Mouse (Mus musculus): ENCODE results near the gene Ranbp17.
"Not testable (repeated sequence)": the region's sequence is repeated elsewhere in the genome, so short reads cannot be mapped to it uniquely, and the experiment has no call there.

Gene Ranbp17

DNA sequence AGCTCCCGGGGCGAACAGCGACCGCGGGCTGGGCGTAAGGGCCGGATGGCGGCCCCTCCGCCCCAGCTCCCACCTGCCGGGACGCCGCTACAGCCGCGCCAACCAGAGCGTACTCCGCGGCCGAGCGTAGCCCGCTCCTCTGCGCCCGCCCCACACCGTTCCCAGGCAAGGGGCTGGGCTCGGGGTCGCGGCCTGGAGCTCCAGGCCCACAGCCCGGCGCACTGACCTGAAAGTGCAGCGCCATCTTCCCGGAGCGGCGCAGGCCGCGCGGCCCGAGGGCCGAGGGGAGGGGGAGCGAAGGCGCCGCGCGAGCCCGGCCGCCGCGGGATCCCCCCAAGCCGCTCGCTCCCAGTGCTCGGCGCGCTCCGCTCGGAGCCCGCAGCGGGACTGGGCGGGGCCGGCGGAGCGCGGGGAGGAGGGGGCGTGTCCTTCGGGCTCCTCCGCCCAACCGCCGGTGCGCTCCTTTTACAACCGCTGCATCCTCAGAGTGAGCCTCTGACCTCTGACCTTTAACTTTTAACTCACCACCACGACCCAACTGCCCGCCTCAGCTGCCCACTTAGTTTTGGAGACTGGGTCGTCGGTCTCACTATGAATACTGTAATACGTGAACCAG is at the start of gene Ranbp17:
Gene Ranbp17, minus strand, starts transcription at position 371 of the 616 bp plus-strand sequence.
- DNase-seq (ENCODE audit: low spot score in 2 of 2) = peak in 1 of 2 experiments; percentile 4

DNA sequence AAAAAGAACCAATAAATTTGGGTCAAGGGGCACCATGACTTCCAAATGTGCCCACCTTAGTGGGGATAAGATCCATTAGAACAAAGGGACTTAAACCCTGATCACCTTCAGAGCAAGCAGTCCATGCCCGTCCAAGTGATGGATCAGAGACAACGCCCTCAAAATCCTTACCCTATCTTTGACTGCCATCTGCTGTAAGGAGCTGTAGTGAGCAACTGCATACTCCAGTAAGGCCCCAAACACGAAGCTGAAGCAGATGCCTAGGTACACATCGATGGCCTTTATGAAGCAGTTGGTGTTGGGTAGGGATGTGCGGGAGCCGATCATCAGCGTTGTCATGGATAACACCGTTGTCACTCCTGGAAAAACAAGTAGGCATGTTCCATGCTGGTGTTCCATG is 40.6 kb upstream of the Ranbp17 start:
- DNase-seq (ENCODE audit: low spot score in 2 of 2) = no peak

DNA sequence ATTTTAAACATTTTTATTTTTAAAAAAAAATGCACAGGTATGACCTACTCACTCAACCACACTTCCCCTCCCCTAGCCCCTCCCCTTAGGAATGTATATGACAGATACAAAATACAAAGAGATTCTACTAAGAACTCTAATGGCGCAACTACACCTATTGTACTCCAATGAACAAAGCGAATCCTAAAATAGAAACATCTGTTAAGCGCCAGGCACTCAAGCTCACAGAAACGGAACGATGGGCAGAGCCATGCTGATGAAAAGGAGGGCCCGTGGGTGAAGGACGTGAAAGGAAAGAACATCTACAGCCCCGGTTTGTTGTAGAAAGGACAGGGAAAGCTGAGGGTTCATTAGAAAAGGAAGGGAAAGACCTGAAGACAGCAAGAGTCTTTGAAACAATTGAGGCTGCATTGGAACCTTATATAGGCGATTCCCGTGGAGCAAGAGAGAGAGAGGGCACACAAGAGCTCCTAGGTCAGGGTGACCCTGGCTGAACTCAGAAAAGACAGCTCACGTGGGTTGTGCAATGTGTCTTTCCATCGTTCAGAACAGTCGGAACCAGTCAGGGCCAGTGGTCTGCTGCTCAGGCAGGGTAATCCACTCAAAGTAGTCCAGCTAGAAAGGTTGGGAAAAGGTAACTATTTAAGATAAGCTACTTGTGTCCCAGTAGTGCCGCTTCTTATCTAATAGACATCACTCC is 37.5 kb upstream of the Ranbp17 start:
- DNase-seq (ENCODE audit: low spot score in 2 of 2) = no peak

DNA sequence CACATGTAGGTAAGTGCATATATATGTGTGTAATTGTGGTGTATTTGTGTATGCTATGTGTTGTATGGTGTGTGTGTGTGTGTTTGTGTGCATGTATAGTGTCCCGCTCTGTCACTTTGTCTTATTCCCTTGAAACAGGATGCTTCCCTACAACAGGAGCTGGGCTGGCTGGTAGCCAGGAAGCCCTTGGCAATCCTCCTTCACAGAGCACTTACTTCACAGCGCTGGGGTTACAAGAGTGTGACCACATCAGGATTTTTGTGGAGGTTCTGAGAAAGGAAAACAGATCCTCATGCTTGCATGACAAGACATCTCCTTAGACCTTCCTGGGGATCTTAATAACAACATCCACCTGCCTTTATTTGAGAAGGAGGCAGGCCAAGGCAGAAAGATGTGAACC is 33.8 kb upstream of the Ranbp17 start:
- no peak for DNase-seq (ENCODE audit: low spot score in 2 of 2)

DNA sequence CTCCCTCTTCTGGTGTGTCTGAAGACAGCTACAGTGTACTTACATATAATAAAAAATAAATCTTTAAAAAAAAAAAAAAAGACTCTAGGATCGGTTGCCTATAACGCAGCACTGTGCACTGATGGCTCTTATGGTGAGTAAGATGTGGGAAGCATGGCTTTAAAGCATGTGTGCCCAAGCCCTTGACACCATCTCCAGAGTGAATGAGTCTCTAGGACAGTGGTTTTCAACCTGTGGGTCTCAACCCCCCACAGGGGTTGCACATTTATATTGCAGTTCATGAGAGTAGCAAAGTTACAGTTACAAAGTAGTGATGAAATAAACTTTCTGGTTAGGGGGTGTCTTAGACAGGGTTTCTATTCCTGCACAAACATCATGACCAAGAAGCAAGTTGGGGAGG is 31.4 kb upstream of the Ranbp17 start:
- DNase-seq (ENCODE audit: low spot score in 2 of 2) = no peak

DNA sequence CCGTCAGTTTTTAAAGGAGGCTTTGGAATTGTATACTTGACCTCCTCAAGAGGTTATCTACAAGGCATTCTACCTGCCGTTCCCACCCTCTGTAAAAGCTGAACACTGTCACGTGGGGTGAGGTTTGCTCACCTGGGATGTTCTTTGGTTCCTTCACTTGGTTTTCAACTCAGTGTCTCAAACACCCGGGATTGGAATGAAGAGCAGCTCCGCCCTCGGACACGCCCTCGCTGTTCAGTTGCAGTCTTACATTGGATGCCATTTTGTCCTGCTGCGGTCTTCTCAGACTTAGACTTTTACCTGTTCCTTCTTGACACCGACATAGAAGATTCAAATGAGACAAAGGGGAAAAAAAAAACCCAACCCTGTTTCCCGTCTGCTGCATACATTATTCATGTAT is 30.6 kb upstream of the Ranbp17 start:
- no peak for DNase-seq (ENCODE audit: low spot score in 2 of 2)

DNA sequence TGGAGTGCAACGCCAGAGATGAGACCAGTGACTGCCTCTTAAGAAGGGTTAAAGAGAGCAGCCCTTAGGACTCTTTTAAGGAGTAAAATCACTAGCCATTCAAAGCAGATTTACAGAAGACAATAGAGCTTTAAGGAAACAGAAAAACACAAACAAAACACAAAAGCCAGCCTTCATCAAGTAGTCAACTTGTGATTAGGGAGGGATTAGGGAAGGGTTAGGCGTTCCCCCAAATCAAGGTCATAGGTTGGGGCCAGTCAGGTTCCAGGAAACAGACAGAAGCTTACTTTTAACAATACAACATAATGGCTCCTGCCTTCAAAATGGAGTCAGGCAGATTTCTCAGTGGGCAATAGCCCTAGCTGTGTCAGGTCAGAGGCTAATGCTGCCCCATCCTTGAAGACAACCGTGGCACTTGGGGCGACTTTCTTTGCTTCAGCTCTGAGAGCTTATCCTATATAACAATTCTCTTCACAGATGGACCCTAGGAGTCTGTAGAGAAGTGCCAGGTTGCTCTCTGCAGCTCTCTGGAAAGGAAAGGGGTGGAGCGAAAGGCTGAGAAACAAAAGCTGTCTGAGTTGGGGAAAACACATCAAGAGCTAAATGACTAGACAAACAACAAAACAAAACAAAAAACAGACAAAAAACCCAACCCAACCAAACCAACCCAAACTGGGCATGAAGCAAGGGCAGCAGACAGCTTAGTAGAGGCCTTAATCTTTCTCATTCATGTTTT is 24.0 kb upstream of the Ranbp17 start:
- DNase-seq (ENCODE audit: low spot score in 2 of 2) = no peak

DNA sequence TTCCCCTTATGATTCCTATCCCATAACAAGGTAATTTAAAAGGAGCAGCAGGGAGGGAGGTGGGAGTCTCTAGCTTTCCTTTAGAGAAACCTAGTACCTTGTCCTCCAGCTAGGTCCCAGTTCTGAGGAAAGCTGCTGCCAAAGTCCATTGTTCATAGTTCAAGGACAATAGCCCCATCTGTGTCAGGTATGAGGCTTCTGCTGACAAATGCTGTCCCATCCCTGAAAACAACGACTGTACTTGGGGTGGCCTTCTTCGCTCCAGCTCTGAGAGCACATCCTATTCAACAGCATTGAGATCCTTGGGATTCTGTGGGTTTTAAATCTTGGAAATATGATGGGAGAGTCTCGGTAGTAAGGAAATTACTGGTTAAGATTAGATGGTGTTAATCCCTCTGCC is 23.1 kb upstream of the Ranbp17 start:
- no peak for DNase-seq (ENCODE audit: low spot score in 2 of 2)

DNA sequence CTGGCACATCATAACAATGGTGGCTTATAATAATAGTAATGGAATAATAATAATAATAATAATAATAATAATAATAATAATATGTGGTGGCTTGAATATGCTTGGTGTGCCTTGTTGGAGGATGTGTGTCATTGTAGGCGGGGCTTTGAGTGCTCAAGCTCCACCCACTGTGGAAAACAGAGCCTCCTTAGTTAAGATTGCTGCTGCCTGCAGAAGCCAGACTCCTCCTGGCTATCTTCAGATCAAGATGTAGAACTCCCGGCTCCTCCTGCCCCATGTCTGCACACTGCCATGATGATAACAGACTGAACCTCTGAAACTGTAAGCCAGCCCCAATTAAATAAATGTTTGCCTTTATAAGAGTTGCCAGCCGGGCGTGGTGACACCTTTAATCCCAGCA is 21.0 kb upstream of the Ranbp17 start:
- no peak for DNase-seq (ENCODE audit: low spot score in 2 of 2)

DNA sequence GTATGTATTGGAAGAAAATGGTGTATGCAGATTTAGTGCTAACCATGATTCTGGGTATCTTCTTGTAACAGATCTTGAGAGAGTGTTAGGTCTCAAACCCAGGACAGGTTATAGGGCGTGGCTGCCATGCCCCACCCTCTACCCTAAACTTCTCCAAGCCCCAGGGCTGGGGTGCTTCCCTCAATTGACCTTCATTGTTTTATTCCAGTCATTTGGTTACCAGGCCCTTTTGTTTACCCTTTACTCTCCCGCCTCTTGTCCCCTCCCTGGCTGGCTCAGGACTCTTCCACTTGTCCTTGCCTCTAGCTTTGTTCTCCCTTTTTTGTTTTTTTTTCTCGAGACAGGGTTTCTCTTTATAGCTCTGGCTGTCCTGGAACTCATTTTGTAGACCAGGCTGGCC is 20.0 kb upstream of the Ranbp17 start:
- DNase-seq (ENCODE audit: low spot score in 2 of 2) = no peak

DNA sequence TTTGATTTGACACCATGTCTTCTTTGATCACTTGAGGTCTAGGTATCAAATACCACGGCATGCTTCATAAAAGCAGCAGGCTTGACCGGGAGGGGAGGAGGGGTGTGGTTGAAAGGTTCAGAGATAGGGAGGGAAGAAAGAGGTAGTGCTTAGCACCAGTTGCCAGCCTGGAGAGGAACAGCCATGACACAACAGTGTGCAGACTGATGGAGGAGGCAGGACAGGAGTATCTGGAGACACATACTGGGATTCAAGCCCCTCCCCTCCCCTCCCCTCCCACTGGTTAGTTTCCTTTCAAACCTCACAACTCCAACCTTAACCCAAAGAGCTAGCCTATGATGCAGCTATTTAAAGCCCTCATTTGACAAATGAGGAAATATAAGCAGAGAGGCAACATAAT is 16.0 kb upstream of the Ranbp17 start:
- DNase-seq (ENCODE audit: low spot score in 2 of 2) = no peak

DNA sequence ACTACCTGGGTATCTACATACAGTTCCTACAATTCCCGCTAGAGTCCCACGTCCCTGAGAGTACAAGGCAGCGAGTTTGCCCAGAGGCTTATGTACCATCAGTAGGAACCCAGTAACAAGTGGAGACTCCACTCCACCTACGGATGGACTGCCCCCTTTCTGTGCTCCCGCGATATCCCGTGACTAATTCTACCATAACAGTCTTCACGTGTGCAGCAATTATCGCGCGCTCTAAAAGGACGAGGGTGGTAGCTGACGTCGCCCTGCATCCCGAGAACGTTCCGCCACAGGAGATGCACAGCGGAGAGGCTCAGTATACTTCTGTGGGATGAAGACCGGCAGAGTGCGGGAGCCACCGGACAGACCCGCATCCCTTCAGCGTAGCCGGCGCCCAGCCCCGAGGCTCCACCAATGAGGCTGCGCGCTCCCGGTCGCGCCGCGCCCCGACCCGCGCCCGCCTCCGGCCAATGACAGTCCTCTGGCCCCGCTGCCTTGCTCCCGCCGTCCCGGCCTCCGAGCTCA is 631 bp downstream of the Ranbp17 start:
- DNase-seq (ENCODE audit: low spot score in 2 of 2) = peak; percentile 2 to 21

DNA sequence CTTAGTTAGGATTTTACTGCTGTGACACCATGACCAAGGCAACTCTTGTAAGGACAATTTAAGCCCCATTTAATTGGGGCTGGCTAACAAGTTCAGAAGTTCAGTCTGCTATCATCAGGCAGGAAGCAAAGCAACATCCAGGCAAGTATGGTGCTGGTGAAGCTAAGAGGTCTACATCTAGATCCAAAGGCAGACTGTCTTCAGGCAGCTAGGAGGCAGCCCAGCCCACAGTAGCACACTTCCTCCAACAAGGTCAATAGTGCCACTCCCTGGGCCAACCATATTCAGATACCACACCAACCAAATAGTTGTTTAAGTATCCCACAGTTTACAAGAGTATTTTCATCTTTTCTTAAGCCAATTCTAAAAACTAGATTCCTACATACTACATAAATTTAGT is 4.1 kb downstream of the Ranbp17 start:
- no peak for DNase-seq (ENCODE audit: low spot score in 2 of 2)

DNA sequence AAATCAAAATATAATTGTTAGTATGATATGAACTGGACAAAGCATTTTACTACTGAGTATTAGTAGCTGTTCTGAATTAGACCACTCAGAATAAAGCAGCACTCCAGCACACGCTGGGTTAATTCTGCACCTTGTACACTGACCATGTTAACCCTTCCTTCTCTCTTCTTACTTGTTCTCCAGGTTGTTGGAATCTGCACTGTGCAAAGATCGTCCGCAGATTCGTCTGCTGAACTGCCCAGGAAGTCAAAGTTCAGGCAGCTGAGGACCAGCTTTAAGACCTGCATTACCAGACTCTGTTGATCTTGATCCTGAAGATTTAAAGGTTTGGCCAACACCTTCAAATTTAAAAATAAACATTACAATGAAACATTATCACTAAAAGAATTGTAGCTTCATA is 27.8 kb downstream of the Ranbp17 start:
- DNase-seq (ENCODE audit: low spot score in 2 of 2) = no peak

DNA sequence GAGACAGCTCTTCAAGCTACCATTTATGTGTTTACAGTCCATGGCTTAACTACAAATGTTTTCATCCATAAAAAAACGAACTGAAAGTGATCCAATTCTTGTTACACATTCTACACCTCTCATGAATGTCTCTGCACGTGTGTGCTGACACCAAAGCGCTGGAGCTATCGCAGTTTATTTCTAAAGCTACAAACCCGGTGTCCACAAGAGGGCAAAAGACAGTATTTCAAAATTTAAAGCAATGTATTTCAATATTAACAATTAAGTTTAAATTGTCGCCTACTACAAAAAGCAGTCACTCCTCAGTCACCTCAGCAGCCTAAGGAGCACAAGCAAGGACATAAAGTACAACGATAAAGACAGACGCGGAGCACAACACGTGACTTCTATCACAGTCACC is 33.1 kb downstream of the Ranbp17 start:
- no peak for DNase-seq (ENCODE audit: low spot score in 2 of 2)

DNA sequence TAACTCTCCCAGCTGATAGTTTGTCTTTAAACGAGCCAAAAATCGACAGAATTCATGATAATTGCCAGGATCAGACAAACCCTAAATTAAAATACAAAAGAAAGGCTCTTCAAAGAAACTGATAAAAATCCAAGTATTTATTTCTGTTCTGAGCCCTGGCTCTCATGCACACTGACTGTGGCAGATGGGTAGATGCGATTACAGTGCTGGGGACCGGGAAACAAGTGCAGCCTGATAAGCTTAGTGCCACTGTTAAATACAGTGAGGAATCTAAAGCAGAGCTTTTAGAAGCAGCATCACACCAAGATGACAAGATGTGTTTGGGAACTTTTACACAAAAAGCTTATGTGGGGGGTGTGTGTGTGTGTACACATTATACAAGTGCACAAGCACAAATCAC is 34.3 kb downstream of the Ranbp17 start:
- no peak for DNase-seq (ENCODE audit: low spot score in 2 of 2)

DNA sequence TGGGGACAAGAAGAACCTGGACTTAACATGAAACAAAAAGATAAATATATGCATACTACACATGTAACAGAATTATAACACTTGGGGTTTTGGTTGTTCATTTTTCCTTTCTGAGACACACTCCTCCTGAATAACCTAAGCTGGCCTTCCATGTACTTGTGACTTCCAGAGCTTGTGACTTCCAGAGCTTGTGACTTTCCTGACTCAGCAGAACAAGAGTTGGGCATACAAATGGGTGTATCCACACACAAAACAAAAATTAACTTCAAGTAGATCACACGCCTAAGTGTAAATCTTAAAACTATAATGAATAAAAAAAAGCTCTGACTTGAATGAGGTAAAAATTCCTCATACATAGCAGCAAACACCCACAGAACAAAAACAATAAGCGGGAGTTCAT is 36.9 kb downstream of the Ranbp17 start:
- DNase-seq (ENCODE audit: low spot score in 2 of 2) = no peak

DNA sequence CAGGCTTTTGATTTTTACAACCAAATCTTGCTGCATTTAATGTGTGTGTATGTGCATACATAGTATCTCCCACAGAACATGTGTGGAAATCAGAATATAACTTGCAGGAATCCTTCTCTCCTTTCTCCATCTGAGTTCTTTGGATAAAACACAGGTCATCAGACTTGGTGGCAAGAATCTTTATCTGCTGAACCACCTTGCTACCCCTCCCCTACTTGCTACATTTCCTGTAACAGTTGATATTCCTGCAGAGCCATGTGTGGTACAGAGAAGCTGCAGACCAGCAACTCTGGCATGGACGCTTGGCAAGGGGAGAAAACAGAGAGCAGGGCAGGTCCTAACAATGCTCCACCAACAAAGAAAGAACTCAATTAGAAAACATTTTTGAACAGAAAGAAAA is 52.4 kb downstream of the Ranbp17 start:
- no peak for DNase-seq (ENCODE audit: low spot score in 2 of 2)

DNA sequence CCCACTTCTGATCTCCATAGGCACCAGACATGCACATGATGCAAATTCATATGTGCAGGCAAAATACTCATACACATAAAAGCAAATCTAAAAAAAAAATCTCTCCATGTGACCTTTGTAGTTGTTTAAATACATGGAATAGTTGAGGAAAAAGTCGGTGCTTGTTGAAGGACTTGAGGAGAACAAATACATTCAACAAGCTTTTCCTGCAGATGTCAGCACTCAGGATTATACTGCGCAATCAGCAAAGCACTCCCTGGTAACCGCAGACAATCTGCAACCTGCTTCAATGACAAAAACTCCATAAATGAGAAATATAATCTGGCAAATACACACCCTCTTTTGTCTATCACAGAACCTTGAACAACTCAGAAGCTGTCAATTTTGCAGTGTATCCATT is 59.5 kb downstream of the Ranbp17 start:
- no peak for DNase-seq (ENCODE audit: low spot score in 2 of 2)

DNA sequence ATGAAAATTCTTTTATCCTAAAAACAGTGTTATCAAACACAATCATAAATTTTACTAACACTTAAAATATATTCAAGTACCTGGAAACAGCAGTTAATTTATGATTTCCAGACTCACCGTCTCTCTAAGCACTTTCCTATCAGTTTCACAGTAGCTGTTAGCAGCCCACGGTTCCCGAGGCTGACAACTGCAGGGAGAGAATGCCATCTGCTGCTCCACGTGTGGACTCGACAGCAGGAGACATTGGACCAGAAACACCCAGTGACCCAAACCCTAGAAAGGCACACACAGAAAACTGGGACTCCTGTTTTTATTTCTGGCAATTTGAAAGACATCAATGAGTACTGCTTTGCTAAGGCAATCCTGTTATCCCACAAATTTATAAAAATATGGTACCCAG is 79.7 kb downstream of the Ranbp17 start:
- no peak for DNase-seq (ENCODE audit: low spot score in 2 of 2)

DNA sequence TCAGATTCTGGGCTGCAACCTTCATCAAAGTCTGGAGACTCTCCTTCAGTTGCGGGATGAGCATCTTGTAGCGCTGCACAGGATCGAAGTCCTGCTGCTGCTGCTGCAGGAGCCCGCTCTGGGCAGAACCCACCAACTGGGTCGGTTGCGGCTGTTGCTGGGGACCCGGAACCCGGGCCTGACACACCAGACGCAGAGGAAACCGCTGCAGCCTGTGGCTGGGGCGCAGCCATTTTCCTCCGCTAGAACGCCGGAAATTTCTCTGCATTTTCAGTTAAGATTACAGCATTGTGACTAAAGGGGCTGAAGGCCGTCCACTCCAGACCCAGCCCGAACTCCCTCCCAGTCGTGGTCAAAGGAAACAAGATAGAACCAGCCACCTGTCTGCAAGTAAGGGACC is 85.3 kb downstream of the Ranbp17 start:
- DNase-seq (ENCODE audit: low spot score in 2 of 2) = not testable (repeated sequence)

DNA sequence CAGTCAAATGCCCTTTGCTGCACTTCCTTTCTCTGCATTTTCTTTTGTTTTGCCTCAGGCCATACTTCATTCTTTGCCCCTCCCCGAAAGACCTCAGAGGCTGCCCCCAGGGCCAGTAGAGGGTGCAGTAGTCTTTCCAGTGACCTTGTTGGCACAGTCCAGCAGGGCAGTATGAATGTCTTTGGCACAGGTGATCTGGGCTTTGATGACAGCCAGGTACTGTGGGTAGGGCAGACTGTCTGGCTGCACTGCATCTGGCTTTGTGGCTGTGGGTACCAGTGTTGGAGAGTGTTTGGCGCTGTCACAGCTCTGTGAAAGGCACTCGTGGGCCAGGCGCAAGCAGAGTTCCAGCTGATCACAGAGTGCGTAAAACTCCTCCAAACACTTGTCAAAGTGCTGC is 85.8 kb downstream of the Ranbp17 start:
- not testable (repeated sequence) for DNase-seq (ENCODE audit: low spot score in 2 of 2)

DNA sequence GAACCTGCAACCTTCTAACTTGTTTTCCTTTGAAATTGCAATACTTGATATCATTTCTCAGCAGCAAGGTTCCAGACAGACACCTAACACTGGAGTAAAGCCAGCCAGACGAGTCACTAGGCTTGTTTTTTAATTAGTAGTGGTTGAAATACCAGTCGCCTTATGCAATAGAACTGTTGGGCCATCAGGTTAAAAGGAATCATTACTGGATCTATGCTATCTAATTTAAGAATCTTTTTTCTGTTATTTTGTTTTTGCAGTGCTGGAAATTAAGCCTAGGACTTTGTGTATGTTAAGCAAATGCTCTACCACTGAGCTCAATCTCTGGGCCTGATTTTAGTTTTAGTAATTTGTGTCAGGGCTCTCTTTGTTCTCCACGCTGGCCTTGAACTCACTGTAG is 91.3 kb downstream of the Ranbp17 start:
- no peak for DNase-seq (ENCODE audit: low spot score in 2 of 2)
